Mouse (Mus musculus) CH12.LX (cell line): ENCODE results near the gene Pawr. TPM values are rescaled to one million over a fixed set of nuclear protein-coding genes. Genes with fewer than 3 reads are reported as not detected.

Experiments used
- DNase-seq: peaks from one replicate; pipeline ENCODE4 v3.0.0-alpha.2; 2013; ENCODE audit errors: extremely low read depth
- H3K27ac ChIP-seq: 2 replicates; pipeline ENCODE4 v1.5.1; 2012; ENCODE audit warnings: low read depth, mild to moderate bottlenecking, control low read depth, moderate library complexity; ENCODE audit not compliant: insufficient read depth
- H3K27me3 ChIP-seq: replicated peaks from 2 replicates; pipeline ENCODE3; 2012; ENCODE audit warnings: inconsistent platforms
- H3K36me3 ChIP-seq, 2 experiments: replicated peaks in 1 of 2; 2 replicates each; pipeline versions ENCODE3 to v1.6.1; 2012; ENCODE audit warnings: inconsistent platforms in 1 of 2, low read length in 1 of 2, mild to moderate bottlenecking in 1 of 2, mixed read lengths in 1 of 2, moderate library complexity in 1 of 2; ENCODE audit not compliant: control insufficient read depth in 1 of 2, insufficient read depth in 1 of 2
- H3K4me1 ChIP-seq, 2 experiments: 2 replicates each; pipeline ENCODE4 v1.6.1; 2012; ENCODE audit warnings: inconsistent platforms in 1 of 2, moderate library complexity in 1 of 2; ENCODE audit not compliant: insufficient read depth in 2 of 2, control insufficient read depth in 1 of 2
- H3K4me2 ChIP-seq: 2 replicates; pipeline ENCODE4 v1.6.1; 2012; ENCODE audit warnings: low read depth, mild to moderate bottlenecking, control low read depth; ENCODE audit not compliant: poor library complexity, insufficient read depth, severe bottlenecking
- H3K4me3 ChIP-seq, 3 experiments: fragments of 150-350 bp in 1 of 3; sonication (generic) in 1 of 3; replicated peaks in 1 of 3; 2 replicates each; pipeline versions ENCODE3 to v1.5.1; 2011 to 2012; ENCODE audit warnings: low read depth in 2 of 3, low read length in 2 of 3, mild to moderate bottlenecking in 2 of 3, moderate library complexity in 2 of 3, control low read depth in 1 of 3, improper control_type of control experiment in 1 of 3, inconsistent platforms in 1 of 3, mixed read lengths in 1 of 3; ENCODE audit not compliant: poor library complexity in 1 of 3
- H3K79me2 ChIP-seq: replicated peaks from 2 replicates; pipeline ENCODE4 v1.6.1; 2012; ENCODE audit warnings: mild to moderate bottlenecking, moderate library complexity; ENCODE audit not compliant: control insufficient read depth, poor library complexity, insufficient read depth, severe bottlenecking; ENCODE audit errors: extremely low read depth
- H3K9ac ChIP-seq: 2 replicates; pipeline ENCODE4 v1.6.1; 2012; ENCODE audit warnings: low read depth, mild to moderate bottlenecking, control low read depth, moderate library complexity; ENCODE audit not compliant: insufficient read depth
- H3K9me3 ChIP-seq: replicated peaks from 2 replicates; pipeline ENCODE3; 2012; ENCODE audit warnings: low read length, inconsistent platforms, mixed read lengths
- BHLHE40 ChIP-seq: IDR thresholded peaks from 2 replicates; pipeline ENCODE4 v1.6.1; 2011; ENCODE audit warnings: mild to moderate bottlenecking, low read depth, low read length, improper control_type of control experiment
- CHD1 ChIP-seq: IDR thresholded peaks from 2 replicates; pipeline ENCODE4 v1.6.1; 2012; ENCODE audit warnings: low read depth, low read length, improper control_type of control experiment, inconsistent platforms
- CHD2 ChIP-seq: IDR thresholded peaks from 2 replicates; pipeline ENCODE4 v1.6.1; 2011; ENCODE audit warnings: low read length, improper control_type of control experiment
- CTCF ChIP-seq, 2 experiments: IDR thresholded peaks in 1 of 2; conservative IDR thresholded peaks in 1 of 2; 2 replicates each; pipeline ENCODE4 v1.5.1; 2011 to 2012; ENCODE audit warnings: low read depth in 2 of 2, low read length in 2 of 2, improper control_type of control experiment in 1 of 2, inconsistent platforms in 1 of 2, mild to moderate bottlenecking in 1 of 2, moderate library complexity in 1 of 2
- ELF1 ChIP-seq: IDR thresholded peaks from 2 replicates; pipeline ENCODE4 v1.6.1; 2014; ENCODE audit warnings: low read depth, mild to moderate bottlenecking, inconsistent platforms, low read length, improper control_type of control experiment
- ETS1 ChIP-seq: conservative IDR thresholded peaks from 2 replicates; pipeline ENCODE4 v1.6.1; 2012; ENCODE audit warnings: low read depth, mild to moderate bottlenecking, inconsistent platforms, low read length, improper control_type of control experiment, moderate library complexity
- GABPA ChIP-seq: IDR thresholded peaks from 2 replicates; pipeline ENCODE4 v1.6.1; 2012; ENCODE audit warnings: low read depth, low read length, improper control_type of control experiment, inconsistent platforms; ENCODE audit not compliant: insufficient replicate concordance
- HCFC1 ChIP-seq: IDR thresholded peaks from 2 replicates; pipeline ENCODE4 v1.6.1; 2012; ENCODE audit warnings: low read depth, mild to moderate bottlenecking, inconsistent platforms, low read length, improper control_type of control experiment
- IRF4 ChIP-seq: IDR thresholded peaks from 2 replicates; pipeline ENCODE4 v1.6.1; 2014; ENCODE audit warnings: low read depth, mild to moderate bottlenecking, inconsistent platforms, low read length, improper control_type of control experiment
- JUN ChIP-seq: IDR thresholded peaks from 2 replicates; pipeline ENCODE4 v1.6.1; 2011; ENCODE audit warnings: low read depth, mild to moderate bottlenecking, low read length, improper control_type of control experiment, moderate library complexity; ENCODE audit not compliant: insufficient read depth
- KAT2A ChIP-seq: IDR thresholded peaks from 2 replicates; pipeline ENCODE4 v1.6.1; 2012; ENCODE audit warnings: low read length, improper control_type of control experiment, inconsistent platforms; ENCODE audit not compliant: insufficient replicate concordance
- MAX ChIP-seq: IDR thresholded peaks from 2 replicates; pipeline ENCODE4 v1.6.1; 2011; ENCODE audit warnings: low read length, improper control_type of control experiment
- MAZ ChIP-seq: IDR thresholded peaks from 2 replicates; pipeline ENCODE4 v1.6.1; 2012; ENCODE audit warnings: low read depth, mild to moderate bottlenecking, inconsistent platforms, low read length, improper control_type of control experiment, moderate library complexity
- MEF2A ChIP-seq: IDR thresholded peaks from 2 replicates; pipeline ENCODE4 v1.6.1; 2014; ENCODE audit warnings: low read depth, mild to moderate bottlenecking, inconsistent platforms, low read length, improper control_type of control experiment, borderline replicate concordance
- MXI1 ChIP-seq: IDR thresholded peaks from 2 replicates; pipeline ENCODE4 v1.6.1; 2011; ENCODE audit warnings: mild to moderate bottlenecking, low read depth, low read length, improper control_type of control experiment
- MYC ChIP-seq: IDR thresholded peaks from 2 replicates; pipeline ENCODE4 v1.6.1; 2011; ENCODE audit warnings: low read depth, mild to moderate bottlenecking, improper control_type of control experiment, low read length
- NELFE ChIP-seq: IDR thresholded peaks from 2 replicates; pipeline ENCODE4 v1.6.1; 2011; ENCODE audit warnings: low read depth, low read length, improper control_type of control experiment
- NRF1 ChIP-seq: IDR thresholded peaks from 2 replicates; pipeline ENCODE4 v1.6.1; 2014; ENCODE audit warnings: low read depth, mild to moderate bottlenecking, inconsistent platforms, low read length, improper control_type of control experiment, moderate library complexity
- POLR2A ChIP-seq: IDR thresholded peaks from 2 replicates; pipeline ENCODE4 v1.6.1; 2011; ENCODE audit warnings: low read depth, mild to moderate bottlenecking, improper control_type of control experiment, low read length
- POLR2AphosphoS2 ChIP-seq: IDR thresholded peaks from 2 replicates; pipeline ENCODE4 v1.6.1; 2011; ENCODE audit warnings: low read depth, low read length, improper control_type of control experiment
- RAD21 ChIP-seq: IDR thresholded peaks from 2 replicates; pipeline ENCODE4 v1.6.1; 2011; ENCODE audit warnings: low read depth, mild to moderate bottlenecking, low read length, improper control_type of control experiment, moderate library complexity
- RCOR1 ChIP-seq: conservative IDR thresholded peaks from 2 replicates; pipeline ENCODE4 v1.6.1; 2012; ENCODE audit warnings: low read depth, mild to moderate bottlenecking, inconsistent platforms, low read length, improper control_type of control experiment
- SIN3A ChIP-seq: IDR thresholded peaks from 2 replicates; pipeline ENCODE4 v1.6.1; 2012; ENCODE audit warnings: low read length, improper control_type of control experiment, inconsistent platforms
- SMC3 ChIP-seq: IDR thresholded peaks from 2 replicates; pipeline ENCODE4 v1.6.1; 2011; ENCODE audit warnings: low read depth, low read length, improper control_type of control experiment
- TBP ChIP-seq: conservative IDR thresholded peaks from 2 replicates; pipeline ENCODE4 v1.6.1; 2011; ENCODE audit warnings: low read depth, low read length, improper control_type of control experiment
- UBTF ChIP-seq: IDR thresholded peaks from 2 replicates; pipeline ENCODE4 v1.6.1; 2012; ENCODE audit warnings: low read depth, mild to moderate bottlenecking, inconsistent platforms, low read length, improper control_type of control experiment, moderate library complexity
- ZC3H11A ChIP-seq: IDR thresholded peaks from 2 replicates; pipeline ENCODE4 v1.6.1; 2012; ENCODE audit warnings: low read depth, mild to moderate bottlenecking, inconsistent platforms, low read length, improper control_type of control experiment
- ZKSCAN1 ChIP-seq: IDR thresholded peaks from 2 replicates; pipeline ENCODE4 v1.6.1; 2012; ENCODE audit warnings: low read depth, inconsistent platforms, low read length, improper control_type of control experiment, borderline replicate concordance
- ZNF384 ChIP-seq: IDR thresholded peaks from 2 replicates; pipeline ENCODE4 v1.6.1; 2012; ENCODE audit warnings: low read depth, low read length, improper control_type of control experiment, inconsistent platforms
- dilution Hi-C: fragments of 300-500 bp; cut with MboI; formaldehyde crosslinking; loops from 2 replicates; pipeline ENCODE4 v1.14.3; 2020; ENCODE audit warnings: low sequenced_read_pairs; ENCODE audit not compliant: extremely low pct_unique_long_range_greater_than_20kb, extremely low pct_ligation_motif_present
- in situ Hi-C: fragments of 300-500 bp; cut with MboI; formaldehyde crosslinking; loops from 3 replicates; pipeline ENCODE4 v1.14.3; 2019; ENCODE audit warnings: low sequenced_read_pairs, low pct_ligation_motif_present, low pct_unique_long_range_greater_than_20kb, mixed read lengths
- polyA plus RNA-seq: library from polyadenylated mRNA; unstranded; fragments of >175 nt; gene quantifications from 2 replicates; pipeline ENCODE4 v1.2.1, GENCODE M21; 2012; ENCODE audit warnings: low read depth; ENCODE audit not compliant: insufficient read length
- total RNA-seq, 2 experiments: library from RNA; depleted of rRNA; stranded (reverse); fragments of 300-350 nt in 1 of 2; fragments of >200 nt in 1 of 2; gene quantifications; 2 replicates each; pipeline ENCODE4 v1.2.3; 2012 to 2014

The Pawr gene
- total and polyA plus RNA-seq, 3 experiments = not detected

- H3K27ac ChIP-seq = no peak overlapping the region
- H3K4me2 ChIP-seq = no peak overlapping the region
- dilution Hi-C loops = no loop called here
- H3K9me3 ChIP-seq = no peaks in the 10 kb centered on the region
- no peaks in the 10 kb centered on the region for H3K27me3 ChIP-seq
- in situ Hi-C loops = loop anchor here (5.0 to 25.0 kb wide), 3 partner anchors 143 to 357 kb away; no protein-coding TSS in a partner anchor
- DNase-seq = no peak
- TF ChIP-seq HCFC1 (no peak), NRF1 (no peak), ZKSCAN1 (no peak), NELFE (no peak), SIN3A (no peak), MYC (no peak), CHD1 (no peak), JUN (no peak), MEF2A (no peak), BHLHE40 (no peak), CTCF (conservative IDR thresholded peaks at IDR 0.05 in 1 of 2, IDR thresholded peaks at IDR 0.05 in 1 of 2; ENCODE audit: low read depth in 2 of 2, low read length in 2 of 2) (no peak), UBTF (no peak), ZC3H11A (no peak), RCOR1 (no peak), KAT2A (no peak), IRF4 (no peak), ETS1 (no peak), MXI1 (no peak), SMC3 (no peak)
- no peaks in the 10 kb centered on the region for H3K4me1 ChIP-seq
- H3K36me3 ChIP-seq = no peaks in the 10 kb centered on the region
- H3K4me3 ChIP-seq = no peak overlapping the region
- no peak overlapping the region for H3K9ac ChIP-seq
- no peaks in the 10 kb centered on the region for H3K79me2 ChIP-seq
These were observed 37.2 kb upstream of the Pawr start for GRCm38 (mm10) chr10:108294766-108295165.

DNA sequence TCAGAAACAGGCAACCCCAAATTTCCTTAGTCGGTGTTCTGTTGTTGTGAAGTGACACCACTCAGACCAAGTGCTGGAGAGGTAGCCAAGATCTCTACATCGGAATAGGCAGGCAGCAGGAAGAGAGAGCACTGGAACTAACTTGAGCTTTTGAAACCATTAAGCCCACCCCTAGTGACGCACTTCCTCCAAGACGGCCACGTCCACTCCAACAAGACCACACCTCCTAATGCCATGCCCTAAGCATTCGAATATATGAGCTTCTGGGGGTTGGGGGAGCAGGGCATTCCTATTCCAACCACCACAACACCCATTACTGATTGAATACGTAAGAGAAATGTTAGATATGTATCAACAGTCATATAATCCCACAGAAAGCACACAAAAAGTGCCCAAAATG lies 35.5 kb upstream of the Pawr start:
- TF ChIP-seq ELF1 = no peak
- TF ChIP-seq NELFE = no peak
- no peak for TF ChIP-seq ZNF384
- TF ChIP-seq MAX = no peak
- no peak for TF ChIP-seq RAD21
- TF ChIP-seq HCFC1 = no peak
- no peak for TF ChIP-seq POLR2AphosphoS2
- TF ChIP-seq MEF2A = no peak
- TF ChIP-seq TBP = no peak
- no peak for TF ChIP-seq POLR2A
- no peak for TF ChIP-seq ZKSCAN1
- no peak for TF ChIP-seq MAZ
- no peak for TF ChIP-seq GABPA
- no peak for TF ChIP-seq ETS1
- TF ChIP-seq MXI1 = no peak
- no peak for TF ChIP-seq SIN3A
- no peak for TF ChIP-seq CTCF (conservative IDR thresholded peaks at IDR 0.05 in 1 of 2, IDR thresholded peaks at IDR 0.05 in 1 of 2; ENCODE audit: low read depth in 2 of 2, low read length in 2 of 2)
- no peak for TF ChIP-seq CHD2
- Histone ChIP-seq H3K4me2 (no peak overlapping the region), H3K36me3 (no peaks in the 10 kb centered on the region), H3K4me3 (no peak overlapping the region), H3K9me3 (no peaks in the 10 kb centered on the region), H3K27me3 (no peaks in the 10 kb centered on the region), H3K4me1 (no peaks in the 10 kb centered on the region), H3K9ac (no peak overlapping the region), H3K27ac (no peak overlapping the region), H3K79me2 (no peaks in the 10 kb centered on the region)
- in situ Hi-C loops = loop anchor here (5.0 to 25.0 kb wide), 3 partner anchors 141 to 359 kb away; no protein-coding TSS in a partner anchor
- dilution Hi-C loops = no loop called here
- no peak for DNase-seq
